Mouse (Mus musculus): ENCODE measurements around the gene Phactr3. TPM values are rescaled to one million over a fixed set of nuclear protein-coding genes. Genes with fewer than 3 reads are reported as not detected.

Phactr3 gene
- total RNA-seq, 2 experiments from 2014 or later: 148 TPM

- DNase-seq (ENCODE audit: extremely low spot score in 1 of 2, low spot score in 1 of 2): peak; percentile 1 to 4
Observed at GRCm38 (mm10) chr2:178131606-178132365, 13.0 kb downstream of the Phactr3 start.

DNA sequence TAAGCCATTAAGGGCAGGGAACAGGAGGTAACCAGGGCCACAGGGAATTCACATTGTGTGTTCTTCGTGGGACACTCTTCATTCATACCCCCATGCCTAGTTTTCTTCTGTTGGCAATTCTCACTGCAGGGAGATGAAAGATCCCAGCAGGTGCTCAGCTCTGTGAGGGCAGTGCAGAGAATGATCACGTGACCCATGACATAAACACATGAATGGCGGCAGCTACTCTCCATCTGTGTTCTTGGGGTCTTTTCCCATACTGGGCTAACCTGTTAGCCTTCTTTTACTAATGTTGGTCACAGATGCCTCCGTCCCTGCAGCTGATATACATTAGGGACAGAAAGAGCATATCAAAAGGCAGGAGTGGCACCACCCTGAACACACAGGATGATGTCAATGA, 16.9 kb downstream of the Phactr3 start:
- DNase-seq (ENCODE audit: extremely low spot score in 1 of 2, low spot score in 1 of 2): no peak

- peak in 1 of 2 experiments; percentile 71 for DNase-seq (ENCODE audit: extremely low spot score in 1 of 2, low spot score in 1 of 2)
Observed at GRCm38 (mm10) chr2:178137518-178137917, 18.7 kb downstream of the Phactr3 start.

GRCm38 (mm10) chr2:178141489-178141922, 22.7 kb downstream of the Phactr3 start:
- DNase-seq (ENCODE audit: extremely low spot score in 1 of 2, low spot score in 1 of 2): peak; percentile 58 to 69

DNA sequence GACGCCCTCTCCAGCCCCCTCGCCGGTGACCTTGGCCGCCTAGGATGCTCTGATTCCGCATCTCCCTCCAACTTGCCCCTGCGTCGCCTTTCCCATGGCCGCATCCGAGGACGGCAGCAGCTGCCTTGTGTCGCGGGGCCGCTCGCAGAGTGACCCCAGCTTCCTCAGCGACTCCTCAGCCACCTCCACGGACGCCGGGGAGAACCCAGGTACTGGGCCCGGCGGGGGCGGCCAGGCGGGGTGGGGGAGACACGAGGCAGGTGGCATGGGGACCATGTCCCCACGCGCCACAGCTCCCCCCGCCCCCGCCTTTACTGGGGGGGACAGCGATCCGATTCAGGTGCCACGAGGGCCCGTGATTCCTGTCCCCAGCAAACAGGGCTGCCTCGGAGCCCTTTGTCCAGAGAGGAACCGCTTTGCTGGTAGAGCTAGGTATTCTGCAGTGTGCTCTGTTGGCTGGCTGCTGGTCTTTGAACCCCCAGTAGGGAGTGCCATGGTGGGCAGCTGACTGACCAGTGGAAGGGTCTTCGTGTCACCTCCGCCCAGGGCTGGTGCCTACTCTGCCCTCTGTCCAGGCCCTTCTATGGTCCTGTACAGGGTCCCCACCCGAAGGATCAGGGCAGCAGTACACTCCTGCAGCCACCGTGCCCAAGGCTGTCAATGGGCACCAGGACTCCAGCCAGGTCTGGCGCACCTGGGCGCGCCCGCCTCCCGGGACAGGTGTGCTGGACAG, 23.7 kb downstream of the Phactr3 start:
- peak; percentile 44 to 48 for DNase-seq (ENCODE audit: extremely low spot score in 1 of 2, low spot score in 1 of 2)

GRCm38 (mm10) chr2:178143024-178143415, 24.2 kb downstream of the Phactr3 start:
- no peak for DNase-seq (ENCODE audit: extremely low spot score in 1 of 2, low spot score in 1 of 2)

DNA sequence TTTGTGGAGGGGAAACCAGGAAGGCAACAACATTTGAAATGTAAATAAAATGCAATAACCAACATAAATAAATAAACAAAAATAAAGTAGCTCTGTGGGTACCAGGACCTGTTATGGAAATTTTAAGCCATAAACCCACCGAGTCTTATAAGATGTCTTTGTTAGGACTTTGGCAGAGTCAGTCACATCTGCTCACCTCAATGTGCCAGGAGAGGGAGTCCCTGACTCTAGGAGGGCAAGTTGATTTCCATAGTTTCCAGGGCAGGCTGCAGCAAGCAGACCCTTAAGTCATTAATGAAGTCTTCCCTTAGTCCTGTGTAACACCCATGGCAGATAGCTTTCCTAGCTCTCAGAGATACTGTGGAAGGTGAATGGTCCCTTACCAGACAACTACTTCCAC, 25.1 kb downstream of the Phactr3 start:
- no peak for DNase-seq (ENCODE audit: extremely low spot score in 1 of 2, low spot score in 1 of 2)

DNA sequence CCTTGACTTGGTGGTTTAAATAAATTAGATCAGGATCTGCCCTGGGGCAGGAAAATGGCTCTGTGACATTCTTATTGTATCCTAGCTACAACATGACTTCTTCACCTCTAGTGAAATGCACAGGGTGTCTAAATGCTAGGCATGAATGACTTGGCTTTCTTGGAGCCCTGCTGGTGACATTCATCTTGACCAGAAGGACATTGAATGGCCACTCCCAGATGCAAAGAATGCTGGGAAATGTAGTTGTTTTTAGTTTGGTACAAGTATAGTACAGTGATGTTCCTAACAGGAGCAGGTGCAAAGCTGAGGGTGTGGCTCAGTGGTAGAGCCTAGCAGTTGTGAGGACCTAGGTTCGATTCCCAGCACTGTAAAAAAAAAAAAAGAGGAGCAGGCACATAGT, 30.5 kb downstream of the Phactr3 start:
- DNase-seq (ENCODE audit: extremely low spot score in 1 of 2, low spot score in 1 of 2): no peak

GRCm38 (mm10) chr2:178150697-178151096, 31.9 kb downstream of the Phactr3 start:
- DNase-seq (ENCODE audit: extremely low spot score in 1 of 2, low spot score in 1 of 2): no peak

- no peak for DNase-seq (ENCODE audit: extremely low spot score in 1 of 2, low spot score in 1 of 2)
Observed at GRCm38 (mm10) chr2:178153601-178154000, 34.8 kb downstream of the Phactr3 start.

DNA sequence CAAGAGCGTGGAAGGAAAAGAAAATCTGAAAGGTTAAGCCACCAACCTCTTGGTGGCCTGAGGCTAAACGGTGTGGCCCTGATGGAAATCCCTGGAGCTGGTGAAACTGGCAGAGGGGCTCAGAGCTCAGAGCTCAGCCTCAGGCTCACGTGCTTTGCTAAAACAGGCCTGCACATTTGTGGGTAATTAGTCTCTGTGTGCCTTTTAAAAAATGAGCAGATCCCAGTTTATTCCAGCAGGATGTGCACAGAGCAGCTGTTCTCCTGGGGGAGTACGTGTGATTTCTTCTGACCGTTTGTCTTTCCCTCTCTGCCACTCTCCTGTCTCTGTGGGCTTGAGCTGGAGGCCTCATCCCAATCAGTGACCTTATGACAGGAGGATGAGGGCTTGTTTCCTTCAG, 35.4 kb downstream of the Phactr3 start:
- DNase-seq (ENCODE audit: extremely low spot score in 1 of 2, low spot score in 1 of 2): no peak

GRCm38 (mm10) chr2:178154576-178154975, 35.8 kb downstream of the Phactr3 start:
- no peak for DNase-seq (ENCODE audit: extremely low spot score in 1 of 2, low spot score in 1 of 2)

DNA sequence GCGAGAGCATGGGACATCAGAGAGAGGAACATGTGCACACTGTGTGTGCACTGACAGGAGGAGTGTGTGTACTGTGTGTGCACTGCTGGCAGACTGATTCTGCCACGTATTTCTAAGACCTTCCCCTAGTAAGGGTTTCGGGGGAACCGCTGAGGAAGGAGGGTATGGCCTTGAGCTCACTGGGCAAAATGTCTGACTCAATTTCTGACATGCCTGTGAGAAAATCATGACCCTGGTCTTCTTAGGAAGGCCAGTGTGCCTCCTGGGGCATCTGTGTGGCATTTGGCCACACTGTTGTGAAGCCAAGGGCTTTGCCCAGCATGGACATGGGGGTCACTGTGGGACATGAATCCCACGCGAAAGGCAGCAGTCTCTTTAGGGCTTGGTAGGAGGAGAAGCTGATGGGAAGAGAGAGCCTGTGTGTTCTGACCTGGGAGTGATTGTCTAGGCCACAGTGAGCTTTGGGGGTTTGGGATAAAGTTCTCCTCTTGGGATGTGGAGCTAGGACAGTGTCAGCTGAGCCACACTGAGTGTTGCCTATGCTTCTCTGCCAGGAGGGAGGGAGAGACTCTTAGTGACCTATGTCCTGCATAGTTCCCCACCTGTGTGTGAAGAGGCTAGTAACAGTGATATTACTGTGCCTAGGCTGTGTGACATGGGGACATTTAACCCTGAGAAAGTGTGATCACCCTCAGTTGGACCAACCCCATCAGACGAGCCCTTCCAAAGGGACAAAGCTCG, 36.6 kb downstream of the Phactr3 start:
- no peak for DNase-seq (ENCODE audit: extremely low spot score in 1 of 2, low spot score in 1 of 2)

DNA sequence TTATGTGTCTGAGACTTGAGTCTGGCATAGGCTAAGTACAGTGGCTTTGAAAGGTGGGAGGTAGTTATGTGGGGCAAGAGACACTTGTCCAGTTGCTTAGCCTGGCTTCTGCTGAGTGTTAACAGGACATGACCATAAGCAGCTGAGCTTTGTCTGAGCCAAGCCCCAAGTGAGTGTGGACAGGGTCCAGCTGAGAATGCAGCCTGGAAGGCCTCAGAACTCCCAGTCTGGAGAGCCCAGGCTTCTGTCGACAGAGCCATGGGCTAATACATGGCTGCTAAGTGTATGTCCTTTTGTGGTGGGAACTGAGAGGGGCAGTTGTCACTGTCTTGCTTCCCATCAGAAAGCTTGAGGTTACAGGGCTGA, 37.1 kb downstream of the Phactr3 start:
- no peak for DNase-seq (ENCODE audit: extremely low spot score in 1 of 2, low spot score in 1 of 2)

- DNase-seq (ENCODE audit: extremely low spot score in 1 of 2, low spot score in 1 of 2): peak in 1 of 2 experiments; percentile 34
Observed at GRCm38 (mm10) chr2:178158936-178159335, 40.2 kb downstream of the Phactr3 start.

GRCm38 (mm10) chr2:178163981-178164380, 45.2 kb downstream of the Phactr3 start:
- DNase-seq (ENCODE audit: extremely low spot score in 1 of 2, low spot score in 1 of 2): no peak

DNA sequence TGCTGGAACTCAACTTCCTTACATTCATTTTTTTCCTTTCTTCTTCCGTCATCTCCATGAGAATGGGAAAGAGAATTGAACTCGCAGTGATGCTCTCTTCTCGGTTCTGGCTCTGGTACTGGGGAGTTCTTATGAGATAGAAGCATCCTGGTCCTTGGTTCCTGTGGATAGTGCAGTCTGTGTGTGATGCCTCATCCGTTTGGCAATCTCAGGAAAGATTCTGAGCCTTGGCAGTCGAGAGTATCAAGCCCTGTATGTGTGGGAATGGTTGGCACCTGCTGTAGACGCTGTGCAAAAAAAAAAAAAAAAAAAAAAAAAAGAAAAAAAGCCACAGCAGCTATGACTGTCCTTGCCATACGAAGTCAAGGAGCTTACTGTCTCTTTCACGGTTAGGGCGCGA, 47.2 kb downstream of the Phactr3 start:
- no peak for DNase-seq (ENCODE audit: extremely low spot score in 1 of 2, low spot score in 1 of 2)

- DNase-seq (ENCODE audit: extremely low spot score in 1 of 2, low spot score in 1 of 2): no peak
Observed at GRCm38 (mm10) chr2:178169983-178170382, 51.2 kb downstream of the Phactr3 start.

DNA sequence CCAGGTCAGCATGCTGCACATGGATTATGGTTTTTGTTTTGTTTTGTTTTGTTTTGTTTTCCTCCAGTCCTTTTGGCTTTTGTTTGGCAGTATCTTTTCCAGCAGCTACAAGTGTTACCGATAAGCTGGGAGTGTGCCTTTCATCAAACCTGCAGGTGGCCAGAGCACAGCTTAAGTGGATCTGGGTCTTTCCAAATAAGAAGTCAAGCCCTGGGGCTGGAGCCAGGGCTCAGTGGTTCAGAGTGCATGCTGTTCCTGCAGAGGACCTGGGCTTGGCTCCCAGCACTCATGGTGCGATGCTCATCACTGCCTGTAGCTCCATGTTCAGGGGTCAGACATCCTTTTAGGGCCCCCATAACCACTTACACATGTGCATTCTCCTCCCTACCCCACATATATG, 55.2 kb downstream of the Phactr3 start:
- no peak for DNase-seq (ENCODE audit: extremely low spot score in 1 of 2, low spot score in 1 of 2)

DNA sequence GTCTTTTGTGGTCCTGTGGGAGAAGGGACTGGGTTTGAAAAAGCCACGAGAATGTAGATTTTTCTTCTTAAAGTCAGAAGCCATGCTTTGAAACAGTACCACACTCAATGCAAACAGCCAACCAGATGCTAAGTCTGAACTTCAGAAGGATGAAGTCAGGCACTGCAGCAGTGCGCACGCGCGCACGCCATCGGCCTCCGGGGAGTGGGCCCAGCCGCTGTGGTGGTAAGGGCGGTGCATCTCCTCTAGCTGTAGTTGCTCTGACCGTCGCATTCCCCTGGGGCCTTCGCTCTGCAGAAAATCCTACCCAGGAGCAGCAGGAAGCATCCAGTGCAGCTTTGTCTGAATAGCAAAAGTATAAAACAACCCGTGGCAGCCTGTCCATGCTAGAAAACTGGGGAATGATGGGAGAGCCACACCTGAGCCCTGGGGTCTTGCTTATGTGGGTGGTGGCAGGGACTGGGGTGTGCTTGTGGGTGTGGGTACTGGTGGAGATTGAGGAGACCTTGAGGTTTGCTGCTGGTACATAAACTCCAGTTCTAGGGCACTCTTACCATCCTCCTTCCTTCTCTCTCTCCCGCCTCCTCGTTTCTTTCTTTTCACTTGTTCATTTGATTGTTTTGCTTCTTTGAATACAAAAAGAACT, 56.6 kb downstream of the Phactr3 start:
- DNase-seq (ENCODE audit: extremely low spot score in 1 of 2, low spot score in 1 of 2): peak in 1 of 2 experiments; percentile 55

GRCm38 (mm10) chr2:178184251-178184650, 65.5 kb downstream of the Phactr3 start:
- DNase-seq (ENCODE audit: extremely low spot score in 1 of 2, low spot score in 1 of 2): no peak
